Mouse (Mus musculus): ENCODE data around the gene Selenof.

Selenof gene

GRCm38 (mm10) chr3:144643301-144643871 lies 73.3 kb downstream of the Selenof start:
- DNase-seq: peak; percentile 28 to 47

GRCm38 (mm10) chr3:144644202-144644601 lies 74.1 kb downstream of the Selenof start:
- DNase-seq: no peak
